Mouse (Mus musculus): ENCODE data around the gene Mob1b. TPM values are rescaled to one million over a fixed set of nuclear protein-coding genes. Genes with fewer than 3 reads are reported as not detected.

The Mob1b gene
- total and polyA plus RNA-seq, 2 experiments from 2014 or later = 7.8 to 14.9 TPM

DNA sequence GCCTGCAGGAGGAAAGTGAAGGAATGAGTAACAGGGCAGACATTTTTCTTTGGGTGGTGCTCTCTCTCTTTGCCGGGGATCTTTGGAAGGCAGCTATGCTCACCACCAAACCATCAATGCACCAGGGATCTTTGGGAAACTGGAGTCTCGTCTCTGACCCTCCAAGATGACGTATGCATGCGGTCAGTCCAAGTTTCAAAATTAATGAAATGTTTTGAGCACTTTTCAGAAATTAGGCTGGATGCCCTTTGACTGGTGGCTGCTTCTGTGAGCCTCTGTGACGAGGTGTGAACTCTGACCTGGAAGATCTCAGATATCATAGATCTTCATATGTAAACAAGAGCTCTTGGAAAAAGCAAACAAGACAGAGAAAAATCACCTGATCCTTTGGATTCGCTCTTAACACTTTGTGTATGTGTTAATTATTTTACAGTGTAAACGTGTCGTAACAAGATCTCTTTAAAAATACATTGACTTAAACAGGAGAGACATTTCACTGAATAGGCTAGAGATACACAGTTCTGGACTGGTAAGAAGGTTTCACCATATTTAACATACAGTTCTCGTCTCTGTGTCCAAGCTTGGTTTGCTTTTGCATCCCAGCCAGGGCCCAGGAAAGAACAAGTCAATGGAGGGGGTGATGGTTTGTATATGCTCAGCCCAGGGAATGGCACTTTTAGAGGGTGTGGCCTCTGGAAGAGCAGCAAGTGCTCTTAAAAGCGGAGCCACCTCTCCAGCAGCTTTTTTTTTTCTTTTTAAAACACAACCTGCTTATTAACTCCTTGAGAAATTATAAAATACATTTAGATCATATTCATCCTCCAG, 29.8 kb upstream of the Mob1b start:
- no peak for TF ChIP-seq CTCF (IDR thresholded peaks at IDR 0.05; ENCODE audit: low read depth)
- H3K9me3 ChIP-seq (ENCODE audit: low read length) = no peaks in the 10 kb centered on the region
- ATAC-seq (no peak), DNase-seq (no peak)
- H3K27ac ChIP-seq (ENCODE audit: low read depth, low read length) = no peak overlapping the region
- no peaks in the 10 kb centered on the region for H3K27me3 ChIP-seq (ENCODE audit: insufficient read depth, low read length)
- H3K36me3 ChIP-seq (ENCODE audit: insufficient read depth) = no peaks in the 10 kb centered on the region
- H3K9ac ChIP-seq = no peak overlapping the region
- 81% methylated on average over 10 of the region's 10 CpGs for WGBS
- H3K4me2 ChIP-seq (ENCODE audit: low read depth) = no peak overlapping the region
- H3K4me1 ChIP-seq (ENCODE audit: insufficient read depth) = no peaks in the 10 kb centered on the region
- H3K4me3 ChIP-seq (ENCODE audit: low read depth, low read length) = no peak overlapping the region

DNA sequence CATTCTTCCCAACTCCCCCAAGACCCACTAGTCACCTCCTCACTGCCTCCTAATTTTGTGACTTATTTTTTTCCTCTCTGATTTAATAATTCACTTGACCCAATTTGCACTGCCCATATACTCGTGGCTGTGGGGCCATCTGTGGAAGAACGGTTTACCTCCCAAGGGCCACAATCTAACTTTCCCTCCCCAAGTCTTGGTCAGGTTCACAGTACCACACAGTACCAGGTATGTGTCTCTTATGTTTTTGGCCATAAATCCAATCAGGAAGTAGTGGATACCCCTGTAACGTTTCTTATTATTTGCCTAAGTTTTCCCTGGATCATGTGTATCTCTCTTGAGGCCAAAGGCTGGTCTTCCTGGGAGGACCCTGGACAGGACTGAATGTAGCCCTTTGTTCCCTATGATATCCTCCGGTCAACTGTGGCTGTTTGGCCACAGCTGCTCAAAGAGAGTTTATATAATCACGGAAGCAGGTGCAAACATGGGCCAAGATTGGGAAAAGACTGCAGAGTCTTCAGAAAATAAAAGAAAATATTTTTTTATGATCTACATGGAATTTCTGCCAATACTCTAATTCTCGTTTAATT, 29.1 kb upstream of the Mob1b start:
- no peak for TF ChIP-seq CTCF (IDR thresholded peaks at IDR 0.05; ENCODE audit: low read depth)
- 84% methylated on average over 6 of the region's 6 CpGs for WGBS
- Histone ChIP-seq H3K9ac (no peak overlapping the region), H3K36me3 (ENCODE audit: insufficient read depth) (no peaks in the 10 kb centered on the region), H3K27ac (ENCODE audit: low read depth, low read length) (no peak overlapping the region), H3K4me3 (ENCODE audit: low read depth, low read length) (no peak overlapping the region), H3K4me2 (ENCODE audit: low read depth) (no peak overlapping the region), H3K27me3 (ENCODE audit: insufficient read depth, low read length) (no peaks in the 10 kb centered on the region), H3K4me1 (ENCODE audit: insufficient read depth) (no peaks in the 10 kb centered on the region), H3K9me3 (ENCODE audit: low read length) (no peaks in the 10 kb centered on the region)
- ATAC-seq = no peak
- DNase-seq = no peak

DNA sequence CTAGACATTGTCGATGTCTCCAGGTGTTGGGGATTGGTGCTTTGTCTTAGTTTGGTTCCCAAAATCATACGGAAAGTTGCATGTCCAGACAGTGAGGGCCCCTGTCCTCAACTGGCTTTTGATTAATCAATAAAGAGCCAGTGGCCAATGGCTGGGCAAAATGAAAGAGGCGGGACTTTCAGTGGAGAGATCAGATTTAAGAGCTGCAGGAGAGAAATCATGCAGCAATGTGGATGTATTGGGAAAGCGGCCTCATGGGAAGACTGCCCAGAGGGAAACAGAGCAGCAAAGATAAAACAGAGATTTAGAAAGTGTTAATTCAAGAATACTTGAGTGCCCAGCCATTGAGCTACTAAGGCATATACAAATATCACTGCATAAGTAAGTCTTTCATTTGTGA, 28.1 kb upstream of the Mob1b start:
- ATAC-seq (no peak), DNase-seq (no peak)
- Histone ChIP-seq H3K36me3 (ENCODE audit: insufficient read depth) (no peaks in the 10 kb centered on the region), H3K27ac (ENCODE audit: low read depth, low read length) (no peak overlapping the region), H3K4me2 (ENCODE audit: low read depth) (no peak overlapping the region), H3K4me1 (ENCODE audit: insufficient read depth) (no peaks in the 10 kb centered on the region), H3K4me3 (ENCODE audit: low read depth, low read length) (no peak overlapping the region), H3K9me3 (ENCODE audit: low read length) (no peaks in the 10 kb centered on the region), H3K27me3 (ENCODE audit: insufficient read depth, low read length) (no peaks in the 10 kb centered on the region), H3K9ac (no peak overlapping the region)
- WGBS = 84% methylated on average over 4 of the region's 4 CpGs
- no peak for TF ChIP-seq CTCF (IDR thresholded peaks at IDR 0.05; ENCODE audit: low read depth)

DNA sequence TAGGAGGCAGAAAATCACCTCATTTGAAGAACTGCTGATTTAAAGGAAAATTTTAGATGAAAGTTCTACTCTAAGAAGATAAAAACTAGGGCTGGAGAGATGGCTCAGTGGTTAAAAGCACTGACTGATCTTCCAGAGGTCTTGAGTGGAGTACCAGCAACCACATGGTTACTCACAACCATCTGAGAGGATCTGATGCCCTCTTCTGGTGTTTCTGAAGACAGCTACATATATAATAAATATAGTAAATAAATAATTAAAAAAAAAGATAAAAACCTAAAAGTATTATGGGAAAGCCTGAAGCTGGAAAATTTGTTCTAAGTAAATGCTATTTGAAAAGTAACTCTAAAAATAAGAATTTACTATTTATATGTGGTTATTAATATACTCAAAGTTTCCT, 27.6 kb upstream of the Mob1b start:
- Histone ChIP-seq H3K9ac (no peak overlapping the region), H3K4me2 (ENCODE audit: low read depth) (no peak overlapping the region), H3K4me3 (ENCODE audit: low read depth, low read length) (no peak overlapping the region), H3K4me1 (ENCODE audit: insufficient read depth) (no peaks in the 10 kb centered on the region), H3K36me3 (ENCODE audit: insufficient read depth) (no peaks in the 10 kb centered on the region), H3K27ac (ENCODE audit: low read depth, low read length) (no peak overlapping the region), H3K27me3 (ENCODE audit: insufficient read depth, low read length) (no peaks in the 10 kb centered on the region), H3K9me3 (ENCODE audit: low read length) (no peaks in the 10 kb centered on the region)
- no peak for TF ChIP-seq CTCF (IDR thresholded peaks at IDR 0.05; ENCODE audit: low read depth)
- ATAC-seq (no peak), DNase-seq (no peak)

DNA sequence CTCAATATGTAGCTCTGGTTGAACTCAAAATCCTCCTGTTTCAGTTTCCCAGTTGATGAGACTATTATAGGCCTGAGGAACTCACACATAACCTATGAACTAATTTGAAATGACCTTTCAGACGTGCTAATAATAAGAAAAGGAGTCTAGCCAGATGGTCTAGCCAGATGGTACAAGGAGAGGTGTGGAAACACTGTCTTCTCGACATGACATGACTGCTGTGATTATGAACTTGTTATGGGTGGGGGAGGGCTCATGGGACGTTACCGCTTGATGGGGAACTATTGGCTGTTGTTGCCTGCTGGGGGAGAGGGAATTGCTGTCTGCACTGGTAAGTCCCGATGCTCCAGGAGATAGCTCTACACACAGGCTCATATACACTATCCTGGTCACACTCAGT, 23.4 kb upstream of the Mob1b start:
- no peak overlapping the region for H3K4me3 ChIP-seq (ENCODE audit: low read depth, low read length)
- H3K4me2 ChIP-seq (ENCODE audit: low read depth) = no peak overlapping the region
- 54% methylated on average over 5 of the region's 5 CpGs for WGBS
- TF ChIP-seq CTCF (IDR thresholded peaks at IDR 0.05; ENCODE audit: low read depth) = no peak
- H3K27ac ChIP-seq (ENCODE audit: low read depth, low read length) = no peak overlapping the region
- H3K4me1 ChIP-seq (ENCODE audit: insufficient read depth) = no peaks in the 10 kb centered on the region
- no peaks in the 10 kb centered on the region for H3K27me3 ChIP-seq (ENCODE audit: insufficient read depth, low read length)
- no peak for ATAC-seq
- no peak overlapping the region for H3K9ac ChIP-seq
- no peaks in the 10 kb centered on the region for H3K9me3 ChIP-seq (ENCODE audit: low read length)
- H3K36me3 ChIP-seq (ENCODE audit: insufficient read depth) = no peaks in the 10 kb centered on the region
- DNase-seq = no peak

DNA sequence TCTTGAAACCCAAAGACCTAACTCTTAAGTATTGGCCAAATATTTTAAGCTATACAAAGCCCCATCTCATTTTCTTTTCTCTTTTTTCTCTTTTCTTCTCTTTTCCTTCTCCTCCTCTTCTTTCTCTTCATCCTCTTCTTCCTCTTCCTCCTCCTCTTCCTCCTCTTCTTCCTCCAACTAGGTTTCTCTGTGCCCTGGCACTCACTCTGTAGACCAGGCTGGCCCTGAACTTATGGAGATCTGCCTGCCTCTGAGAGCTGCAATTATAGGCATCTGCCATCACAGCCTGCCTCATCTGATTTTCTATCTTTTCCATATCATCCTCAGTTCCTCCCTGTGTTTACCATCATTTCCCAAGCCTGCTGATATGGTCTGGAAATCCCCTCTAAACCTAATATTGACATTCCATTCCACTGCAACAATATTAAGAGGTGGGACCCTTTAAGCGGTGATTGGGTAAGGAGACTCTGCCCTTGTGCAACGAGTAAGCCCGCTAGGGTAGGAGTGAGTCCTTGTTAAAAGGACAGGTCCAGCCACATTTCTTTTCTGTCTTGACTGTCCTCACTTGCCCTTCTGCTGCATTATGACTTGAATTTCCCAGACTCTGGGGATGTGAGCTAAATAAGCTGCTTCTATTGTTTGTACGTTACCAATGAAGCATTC, 21.3 kb upstream of the Mob1b start:
- no peaks in the 10 kb centered on the region for H3K27me3 ChIP-seq (ENCODE audit: insufficient read depth, low read length)
- WGBS = 64% methylated on average over 4 of the region's 4 CpGs
- H3K9ac ChIP-seq = no peak overlapping the region
- DNase-seq = no peak
- no peak for ATAC-seq
- H3K9me3 ChIP-seq (ENCODE audit: low read length) = no peaks in the 10 kb centered on the region
- no peak for TF ChIP-seq CTCF (IDR thresholded peaks at IDR 0.05; ENCODE audit: low read depth)
- H3K36me3 ChIP-seq (ENCODE audit: insufficient read depth) = no peaks in the 10 kb centered on the region
- H3K4me1 ChIP-seq (ENCODE audit: insufficient read depth) = no peaks in the 10 kb centered on the region
- H3K27ac ChIP-seq (ENCODE audit: low read depth, low read length) = no peak overlapping the region
- H3K4me3 ChIP-seq (ENCODE audit: low read depth, low read length) = no peak overlapping the region
- no peak overlapping the region for H3K4me2 ChIP-seq (ENCODE audit: low read depth)

DNA sequence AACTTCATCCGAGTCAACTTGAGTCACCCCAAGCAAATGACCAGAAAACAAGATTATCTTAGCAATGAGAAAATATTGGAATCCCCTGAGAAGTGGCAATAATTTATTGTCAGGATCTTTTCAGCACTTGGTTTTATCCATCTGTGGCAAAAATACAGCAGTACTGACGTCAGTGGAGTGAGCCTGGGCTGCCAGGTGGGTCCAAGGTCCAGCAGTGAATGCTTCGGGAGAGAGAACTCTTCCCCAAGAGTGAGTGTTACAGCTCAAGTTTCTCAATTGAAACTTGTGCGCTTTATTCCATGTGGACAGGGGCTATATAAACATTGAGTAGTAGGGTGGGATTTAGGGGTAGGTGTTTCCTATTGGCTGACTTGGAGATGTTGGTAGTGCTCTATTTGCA, 18.6 kb upstream of the Mob1b start:
- 83% methylated on average over 4 of the region's 4 CpGs for WGBS
- H3K9ac ChIP-seq = no peak overlapping the region
- TF ChIP-seq CTCF (IDR thresholded peaks at IDR 0.05; ENCODE audit: low read depth) = no peak
- no peaks in the 10 kb centered on the region for H3K4me1 ChIP-seq (ENCODE audit: insufficient read depth)
- no peak overlapping the region for H3K4me2 ChIP-seq (ENCODE audit: low read depth)
- no peak overlapping the region for H3K4me3 ChIP-seq (ENCODE audit: low read depth, low read length)
- H3K27me3 ChIP-seq (ENCODE audit: insufficient read depth, low read length) = no peaks in the 10 kb centered on the region
- no peaks in the 10 kb centered on the region for H3K36me3 ChIP-seq (ENCODE audit: insufficient read depth)
- ATAC-seq (no peak), DNase-seq (no peak)
- H3K27ac ChIP-seq (ENCODE audit: low read depth, low read length) = no peak overlapping the region
- H3K9me3 ChIP-seq (ENCODE audit: low read length) = no peaks in the 10 kb centered on the region

Data from forebrain, postnatal 0 days (tissue).